Mouse (Mus musculus): ENCODE measurements around the gene Mpped2. TPM values are rescaled to one million over a fixed set of nuclear protein-coding genes. Genes with fewer than 3 reads are reported as not detected.

Mpped2 gene
- polyA plus RNA-seq, 1 experiment from 2014 or later: 1.3 TPM

GRCm38 (mm10) chr2:106855623-106856350 lies 162.7 kb downstream of the Mpped2 start:
- whole genome bisulfite sequencing (ENCODE audit: insufficient replicate concordance): 53% methylated on average over 12 of the region's 12 CpGs
- no peaks in the 10 kb centered on the region for H3K27me3 ChIP-seq (ENCODE audit: insufficient read depth, low read length)
- H3K4me3 ChIP-seq (ENCODE audit: low read depth, low read length): no peak overlapping the region
- TF ChIP-seq EP300 (IDR thresholded peaks at IDR 0.05; ENCODE audit: low read depth): no peak
- peak; percentile 46 for TF ChIP-seq CTCF (IDR thresholded peaks at IDR 0.05; ENCODE audit: low read depth)
- no peaks in the 10 kb centered on the region for H3K4me1 ChIP-seq (ENCODE audit: insufficient read depth)
- DNase-seq: peak; percentile 37
- peak overlapping the region; percentile 50; the same call in 1 of the 2 replicates for H3K4me2 ChIP-seq (ENCODE audit: low read depth, low read length)
- no peaks in the 10 kb centered on the region for H3K9me3 ChIP-seq (ENCODE audit: low read length)
- no peak overlapping the region for H3K27ac ChIP-seq (ENCODE audit: low read depth)
- no peak overlapping the region for H3K9ac ChIP-seq (replicated peaks)
- peak; percentile 72; the same call in 1 of the 2 replicates for ATAC-seq
- no peaks in the 10 kb centered on the region for H3K36me3 ChIP-seq (replicated peaks; ENCODE audit: insufficient read depth, low read length)

- Histone ChIP-seq H3K4me3 (ENCODE audit: low read depth, low read length) (no peak overlapping the region), H3K9ac (replicated peaks) (no peak overlapping the region), H3K4me1 (ENCODE audit: insufficient read depth) (no peaks in the 10 kb centered on the region), H3K27me3 (ENCODE audit: insufficient read depth, low read length) (no peaks in the 10 kb centered on the region), H3K36me3 (replicated peaks; ENCODE audit: insufficient read depth, low read length) (no peaks in the 10 kb centered on the region), H3K4me2 (ENCODE audit: low read depth, low read length) (no peak overlapping the region), H3K27ac (ENCODE audit: low read depth) (no peak overlapping the region), H3K9me3 (ENCODE audit: low read length) (no peaks in the 10 kb centered on the region)
- TF ChIP-seq EP300 (IDR thresholded peaks at IDR 0.05; ENCODE audit: low read depth) (no peak), CTCF (IDR thresholded peaks at IDR 0.05; ENCODE audit: low read depth) (no peak)
- WGBS (ENCODE audit: insufficient replicate concordance): 80% methylated on average over 9 of the region's 9 CpGs
- DNase-seq (no peak), ATAC-seq (no peak)
Observed at GRCm38 (mm10) chr2:106856361-106856961, 163.4 kb downstream of the Mpped2 start.

- no peaks in the 10 kb centered on the region for H3K27me3 ChIP-seq (ENCODE audit: insufficient read depth, low read length)
Observed at GRCm38 (mm10) chr2:106857258-106857657, 164.2 kb downstream of the Mpped2 start.

DNA sequence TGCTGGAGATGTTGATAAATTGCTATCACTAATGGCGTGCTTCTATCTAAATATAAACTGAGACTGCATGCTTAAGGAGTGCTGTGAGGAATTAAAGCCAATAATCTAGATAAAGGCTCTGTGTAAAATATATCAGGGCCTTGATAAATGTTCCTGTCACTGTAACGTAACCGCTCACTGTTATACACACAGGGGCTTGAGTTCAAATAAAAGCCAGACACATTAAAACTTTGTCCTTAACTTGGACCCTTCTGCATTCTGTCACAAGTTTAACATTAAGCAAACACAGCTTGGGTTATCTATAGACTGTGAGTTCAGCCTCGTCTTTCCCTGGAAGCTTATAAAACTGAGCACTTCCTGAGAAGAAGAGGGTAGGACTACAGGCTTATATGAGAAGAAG lies 164.6 kb downstream of the Mpped2 start:
- H3K4me1 ChIP-seq (ENCODE audit: insufficient read depth): no peaks in the 10 kb centered on the region
- ATAC-seq: no peak
- H3K27ac ChIP-seq (ENCODE audit: low read depth): no peak overlapping the region
- 57% methylated on average over 4 of the region's 4 CpGs for WGBS (ENCODE audit: insufficient replicate concordance)
- no peaks in the 10 kb centered on the region for H3K27me3 ChIP-seq (ENCODE audit: insufficient read depth, low read length)
- no peak for DNase-seq
- TF ChIP-seq EP300 (IDR thresholded peaks at IDR 0.05; ENCODE audit: low read depth): no peak
- TF ChIP-seq CTCF (IDR thresholded peaks at IDR 0.05; ENCODE audit: low read depth): no peak
- H3K4me3 ChIP-seq (ENCODE audit: low read depth, low read length): no peak overlapping the region
- H3K9me3 ChIP-seq (ENCODE audit: low read length): no peaks in the 10 kb centered on the region
- no peak overlapping the region for H3K4me2 ChIP-seq (ENCODE audit: low read depth, low read length)
- H3K36me3 ChIP-seq (replicated peaks; ENCODE audit: insufficient read depth, low read length): no peaks in the 10 kb centered on the region
- no peak overlapping the region for H3K9ac ChIP-seq (replicated peaks)

More at GRCm38 (mm10) chr2:106857258-106857657, 164.2 kb downstream of the Mpped2 start:
- no peak for DNase-seq
- no peaks in the 10 kb centered on the region for H3K4me1 ChIP-seq (ENCODE audit: insufficient read depth)
- H3K36me3 ChIP-seq (replicated peaks; ENCODE audit: insufficient read depth, low read length): no peaks in the 10 kb centered on the region
- H3K4me3 ChIP-seq (ENCODE audit: low read depth, low read length): no peak overlapping the region
- no peaks in the 10 kb centered on the region for H3K9me3 ChIP-seq (ENCODE audit: low read length)
- ATAC-seq: no peak
- H3K27ac ChIP-seq (ENCODE audit: low read depth): no peak overlapping the region
- H3K4me2 ChIP-seq (ENCODE audit: low read depth, low read length): no peak overlapping the region
- H3K9ac ChIP-seq (replicated peaks): no peak overlapping the region
- WGBS (ENCODE audit: insufficient replicate concordance): 79% methylated on average over 4 of the region's 4 CpGs
- TF ChIP-seq CTCF (IDR thresholded peaks at IDR 0.05; ENCODE audit: low read depth): no peak
- no peak for TF ChIP-seq EP300 (IDR thresholded peaks at IDR 0.05; ENCODE audit: low read depth)

- Histone ChIP-seq H3K4me1 (ENCODE audit: insufficient read depth) (no peaks in the 10 kb centered on the region), H3K9ac (replicated peaks) (no peak overlapping the region), H3K4me3 (ENCODE audit: low read depth, low read length) (no peak overlapping the region), H3K27me3 (ENCODE audit: insufficient read depth, low read length) (no peaks in the 10 kb centered on the region), H3K36me3 (replicated peaks; ENCODE audit: insufficient read depth, low read length) (no peaks in the 10 kb centered on the region), H3K4me2 (ENCODE audit: low read depth, low read length) (no peak overlapping the region), H3K9me3 (ENCODE audit: low read length) (no peaks in the 10 kb centered on the region), H3K27ac (ENCODE audit: low read depth) (no peak overlapping the region)
- TF ChIP-seq CTCF (IDR thresholded peaks at IDR 0.05; ENCODE audit: low read depth) (no peak), EP300 (IDR thresholded peaks at IDR 0.05; ENCODE audit: low read depth) (no peak)
- DNase-seq (no peak), ATAC-seq (no peak)
- WGBS (ENCODE audit: insufficient replicate concordance): 78% methylated on average over 21 of the region's 21 CpGs
Observed at GRCm38 (mm10) chr2:106860856-106861679, 168.0 kb downstream of the Mpped2 start.

Measured in liver, postnatal 0 days (tissue).